Mouse (Mus musculus): ENCODE data around the gene Cmtm7.

Cmtm7 gene

DNA sequence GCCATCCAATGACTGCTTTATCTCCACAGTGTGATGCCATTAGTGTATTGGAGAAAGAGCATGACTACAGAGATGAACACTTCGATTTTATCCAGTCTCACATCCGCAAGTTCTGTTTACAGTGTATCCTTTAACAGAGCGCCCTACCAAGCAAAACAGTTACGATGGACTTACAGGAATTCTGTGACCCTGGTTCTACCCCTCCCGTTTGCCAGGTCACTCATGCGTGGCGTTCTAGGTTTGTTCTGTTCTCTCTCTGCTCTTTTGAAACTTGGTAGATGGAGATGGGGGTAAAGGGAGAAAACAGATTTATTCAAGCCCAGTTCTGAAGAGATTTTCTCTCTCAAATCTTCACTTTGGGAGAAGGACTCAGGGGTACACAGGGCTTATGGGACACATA is 68.2 kb downstream of the Cmtm7 start:
- H3K27me3 ChIP-seq (ENCODE audit: insufficient read depth, low read length), result no peaks in the 10 kb centered on the region
- TF ChIP-seq CTCF (conservative IDR thresholded peaks at IDR 0.05; ENCODE audit: low read length) (no peak), POU5F1 (IDR thresholded peaks at IDR 0.05; ENCODE audit: borderline replicate concordance, low read length) (no peak), NANOG (IDR thresholded peaks at IDR 0.05; ENCODE audit: borderline replicate concordance, low read length) (no peak)

DNA sequence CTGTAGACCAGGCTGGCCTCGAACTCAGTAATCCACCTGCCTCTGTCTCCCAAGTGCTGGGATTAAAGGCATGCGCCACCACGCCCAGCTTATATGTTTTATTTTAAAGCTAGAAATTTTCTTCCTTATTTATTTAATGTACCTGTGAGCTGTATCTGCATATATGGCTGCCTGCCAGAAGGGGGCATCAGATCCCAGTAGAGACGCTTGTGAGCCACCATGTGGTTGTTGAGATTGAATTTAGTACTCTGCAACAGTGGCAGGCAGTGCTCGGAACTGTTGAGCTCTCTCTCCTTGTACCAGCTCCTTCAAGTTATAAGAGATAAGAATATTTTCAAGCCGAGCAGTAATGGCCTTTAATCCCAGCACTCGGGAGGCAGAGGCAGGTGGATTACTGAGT is 71.3 kb downstream of the Cmtm7 start:
- H3K9me3 ChIP-seq (ENCODE audit: low read length), result no peaks in the 10 kb centered on the region
- no peak overlapping the region for H3K4me3 ChIP-seq (replicated peaks; ENCODE audit: low read length)
- peaks cover 94% of the 10 kb centered on the region for H3K36me3 ChIP-seq (ENCODE audit: insufficient read depth, low read length)
- H3K27me3 ChIP-seq (ENCODE audit: insufficient read depth, low read length), result no peaks in the 10 kb centered on the region
- TF ChIP-seq POU5F1 (IDR thresholded peaks at IDR 0.05; ENCODE audit: borderline replicate concordance, low read length), result no peak
- peak; percentile 81 for TF ChIP-seq CTCF (conservative IDR thresholded peaks at IDR 0.05; ENCODE audit: low read length)
- TF ChIP-seq NANOG (IDR thresholded peaks at IDR 0.05; ENCODE audit: borderline replicate concordance, low read length), result no peak
- H3K4me1 ChIP-seq (replicated peaks; ENCODE audit: low read depth, low read length), result no peaks in the 10 kb centered on the region

More for the DNA sequence above, 68.2 kb downstream of the Cmtm7 start:
- Histone ChIP-seq H3K9me3 (ENCODE audit: low read length) (no peaks in the 10 kb centered on the region), H3K4me3 (replicated peaks; ENCODE audit: low read length) (no peak overlapping the region), H3K36me3 (ENCODE audit: insufficient read depth, low read length) (peaks cover 94% of the 10 kb centered on the region), H3K4me1 (replicated peaks; ENCODE audit: low read depth, low read length) (peaks cover 12% of the 10 kb centered on the region)

DNA sequence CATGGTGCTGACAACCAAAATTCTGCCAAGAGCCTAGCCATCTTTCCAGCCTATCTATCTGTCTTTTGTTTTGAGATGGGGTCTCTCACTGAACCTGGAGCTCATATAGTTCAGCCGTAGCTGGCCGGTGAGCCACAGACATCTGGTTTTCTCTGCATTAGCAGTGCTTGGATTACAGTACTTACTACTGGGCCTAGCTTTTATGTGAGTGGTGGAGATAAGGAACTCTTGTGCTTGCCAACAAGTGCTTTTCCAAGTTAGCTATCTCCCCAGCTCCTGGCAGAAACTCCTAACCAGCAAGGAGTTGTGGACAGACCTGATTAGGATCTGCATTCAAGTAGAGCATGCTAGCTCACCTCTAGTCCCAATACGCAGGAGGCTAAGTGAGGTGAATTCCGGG is 73.9 kb downstream of the Cmtm7 start:
- H3K4me1 ChIP-seq (replicated peaks; ENCODE audit: low read depth, low read length), result peaks cover 10% of the 10 kb centered on the region
- no peaks in the 10 kb centered on the region for H3K27me3 ChIP-seq (ENCODE audit: insufficient read depth, low read length)
- no peak overlapping the region for H3K4me3 ChIP-seq (replicated peaks; ENCODE audit: low read length)
- TF ChIP-seq CTCF (conservative IDR thresholded peaks at IDR 0.05; ENCODE audit: low read length) (no peak), POU5F1 (IDR thresholded peaks at IDR 0.05; ENCODE audit: borderline replicate concordance, low read length) (no peak), NANOG (IDR thresholded peaks at IDR 0.05; ENCODE audit: borderline replicate concordance, low read length) (no peak)
- H3K9me3 ChIP-seq (ENCODE audit: low read length), result no peaks in the 10 kb centered on the region
- H3K36me3 ChIP-seq (ENCODE audit: insufficient read depth, low read length), result peaks cover 90% of the 10 kb centered on the region

Data from E14TG2a.4 (cell line).